Mouse (Mus musculus) gastrocnemius, adult 18-20 months (tissue): ENCODE measurements around the gene Ngly1. TPM values are rescaled to one million over a fixed set of nuclear protein-coding genes. Genes with fewer than 3 reads are reported as not detected.

Experiments used
- DNase-seq: peaks from one replicate; pipeline ENCODE4 v3.0.0; 2021; ENCODE audit warnings: low spot score
- long read RNA-seq, 2 experiments: library from polyadenylated mRNA; stranded (forward); transcript quantifications; one replicate each; pipeline ENCODE4 v2.0.0; 2021
- total RNA-seq, 2 experiments: library from RNA; stranded (reverse); gene quantifications; 2 replicates each; pipeline ENCODE4 v1.2.3; 2021

Ngly1 gene
- 10 to 100 TPM; 41.7 to 47.7 TPM for total RNA-seq
- long read RNA-seq, experiment 1, transcript Ngly1-201 (12 exons, 2,935 nt), result major isoform, 124 of 146 reads
- long read RNA-seq, experiment 1, partial matches to known transcripts, result 14 of 146 reads
- long read RNA-seq, experiment 1, other reads (novel, unspliced or antisense), result 8 of 146 reads
- long read RNA-seq, experiment 2, transcript Ngly1-201 (12 exons, 2,935 nt), result major isoform, 94 of 110 reads
- long read RNA-seq, experiment 2, partial matches to known transcripts, result 12 of 110 reads
- long read RNA-seq, experiment 2, other reads (novel, unspliced or antisense), result 4 of 110 reads

- DNase-seq, result peak; percentile 78
These were observed at the start of gene Ngly1, which contains the start of gene Oxsm for GRCm38 (mm10) chr14:16249171-16249874. Gene Ngly1 (plus strand): TSS chr14:16249280. Gene Oxsm (minus strand): TSS chr14:16249808.

GRCm38 (mm10) chr14:16200220-16200912 is 48.7 kb upstream of the Ngly1 start:
- DNase-seq, result no peak

- DNase-seq, result no peak
These were observed 48.0 kb upstream of the Ngly1 start for GRCm38 (mm10) chr14:16200969-16201638.

GRCm38 (mm10) chr14:16201673-16202072 is 47.4 kb upstream of the Ngly1 start:
- DNase-seq, result no peak

- DNase-seq, result no peak
These were observed 41.4 kb upstream of the Ngly1 start for GRCm38 (mm10) chr14:16207722-16208121.

GRCm38 (mm10) chr14:16219015-16219414 is 30.1 kb upstream of the Ngly1 start:
- DNase-seq, result peak; percentile 16

GRCm38 (mm10) chr14:16229395-16229794 is 19.7 kb upstream of the Ngly1 start:
- no peak for DNase-seq

- no peak for DNase-seq
These were observed 18.5 kb upstream of the Ngly1 start for GRCm38 (mm10) chr14:16230581-16230980.

GRCm38 (mm10) chr14:16233515-16233914 is 15.6 kb upstream of the Ngly1 start:
- DNase-seq, result no peak

- DNase-seq, result no peak
These were observed 12.6 kb upstream of the Ngly1 start for GRCm38 (mm10) chr14:16236466-16236865.

GRCm38 (mm10) chr14:16242193-16242815 is 6.8 kb upstream of the Ngly1 start:
- DNase-seq, result peak; percentile 15

GRCm38 (mm10) chr14:16242947-16243602 is 6.0 kb upstream of the Ngly1 start:
- peak; percentile 91 for DNase-seq

GRCm38 (mm10) chr14:16243603-16244209 is 5.4 kb upstream of the Ngly1 start:
- peak; percentile 23 for DNase-seq

GRCm38 (mm10) chr14:16244370-16244769 is 4.7 kb upstream of the Ngly1 start:
- no peak for DNase-seq

GRCm38 (mm10) chr14:16245127-16245526 is 4.0 kb upstream of the Ngly1 start:
- no peak for DNase-seq

- DNase-seq, result no peak
These were observed 2.7 kb upstream of the Ngly1 start for GRCm38 (mm10) chr14:16246340-16246912.

GRCm38 (mm10) chr14:16248135-16248534 is 945 bp upstream of the Ngly1 start:
- DNase-seq, result no peak

GRCm38 (mm10) chr14:16248603-16249157 is 400 bp upstream of the Ngly1 start:
- DNase-seq, result no peak

- DNase-seq, result no peak
These were observed 1.0 kb downstream of the Ngly1 start for GRCm38 (mm10) chr14:16250099-16250498.

- no peak for DNase-seq
These were observed 6.7 kb downstream of the Ngly1 start for GRCm38 (mm10) chr14:16255745-16256144.
